Mouse (Mus musculus): ENCODE results near the gene Ccdc155. TPM values are rescaled to one million over a fixed set of nuclear protein-coding genes. Genes with fewer than 3 reads are reported as not detected.

The Ccdc155 gene
- polyA plus RNA-seq, 1 experiment from 2014 or later: 0.53 TPM

DNA sequence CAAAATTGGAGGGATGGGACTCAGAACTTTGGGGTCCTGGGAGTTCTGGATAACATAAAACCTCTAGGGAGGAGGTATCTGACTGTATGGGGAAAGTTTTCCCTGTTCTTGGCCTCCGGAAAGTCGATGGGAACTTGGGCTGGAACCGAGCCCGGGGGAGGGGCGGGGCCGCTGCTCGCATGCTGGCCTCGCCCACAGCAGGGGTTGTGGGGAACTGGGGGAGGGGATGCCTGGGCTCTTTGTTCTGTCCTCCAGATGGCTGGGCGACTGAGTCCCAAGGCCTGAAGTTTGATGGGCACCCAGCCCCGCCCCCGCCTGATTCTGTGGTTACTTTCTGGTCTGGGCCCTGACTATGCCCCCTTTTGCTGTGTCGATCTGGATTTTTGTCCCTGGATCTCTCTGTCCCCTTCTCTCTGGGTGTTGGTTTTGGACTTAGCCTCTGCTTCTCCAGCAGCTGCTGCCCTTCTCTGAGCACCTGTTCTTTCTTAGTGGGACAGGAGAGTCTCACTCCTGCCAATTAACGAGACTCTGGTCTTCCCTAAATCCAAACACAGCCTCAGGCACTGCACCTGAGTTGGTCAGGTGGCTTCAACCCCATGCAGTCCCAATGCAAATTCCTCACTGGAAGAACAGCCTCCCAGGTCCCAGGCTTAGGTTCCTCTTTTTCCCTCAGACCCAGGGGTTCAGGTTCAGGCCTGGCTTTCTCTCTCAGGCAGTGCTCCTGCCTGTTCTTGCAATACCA is 11.9 kb upstream of the Ccdc155 start:
- Histone ChIP-seq H3K36me3 (peaks cover 46% of the 10 kb centered on the region), H3K4me3 (peak overlapping the region; percentile 89), H3K4me1 (peaks cover 44% of the 10 kb centered on the region), H3K9me3 (no peaks in the 10 kb centered on the region), H3K9ac (peak overlapping the region; percentile 99), H3K27ac (peak overlapping the region; percentile 99), H3K4me2 (peak overlapping the region; percentile 84), H3K27me3 (peaks cover 11% of the 10 kb centered on the region)
- peak; percentile 77 for ATAC-seq (ENCODE audit: insufficient number of reproducible peaks, insufficient read depth, low FRiP score, low TSS enrichment, low read depth)
- under 1% methylated on average over 13 of the region's 13 CpGs for WGBS

DNA sequence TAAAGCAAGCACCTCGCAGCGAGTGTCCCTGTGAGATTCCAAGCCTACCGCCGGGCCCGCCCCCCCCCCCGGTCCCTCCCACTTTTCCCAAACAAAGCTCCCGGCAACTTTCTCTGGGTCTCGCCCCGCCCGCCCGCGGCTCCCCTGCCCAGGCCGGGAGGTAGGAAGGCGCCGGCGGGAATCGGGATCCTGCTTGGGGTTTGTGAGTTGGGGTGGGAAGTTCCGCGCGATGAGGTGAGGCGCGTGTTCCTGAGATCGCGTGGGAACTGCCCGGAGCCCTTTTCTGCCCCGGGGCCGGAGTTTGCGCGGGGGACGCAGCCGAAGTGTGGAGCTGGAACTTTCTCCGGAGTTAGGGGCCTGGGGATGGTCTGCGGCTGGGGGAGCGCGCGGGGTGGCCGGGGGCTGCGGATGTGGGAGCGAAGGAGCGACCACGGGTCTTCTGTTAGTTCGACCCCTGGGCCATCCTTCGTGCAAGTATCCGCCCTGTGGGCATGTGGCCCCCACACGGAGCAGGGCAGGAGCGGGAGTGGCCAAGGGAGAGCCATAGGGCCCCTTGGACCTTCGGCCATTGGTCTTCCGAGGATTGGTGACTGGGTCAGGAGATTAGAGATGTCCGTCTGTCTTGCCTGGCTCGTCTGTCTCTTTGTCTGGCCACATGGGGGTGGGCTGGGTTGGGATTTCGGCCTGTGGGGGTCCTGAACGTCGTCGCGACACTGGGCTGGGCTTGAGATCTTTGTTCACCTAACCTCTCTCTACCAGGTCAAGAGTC is 11.2 kb upstream of the Ccdc155 start, which contains the start of gene Tead2:
Tead2 (plus strand) TSS at position 81 of the 769 bp plus-strand sequence.
- H3K4me2 ChIP-seq: peak within 1 kb of the TSS; percentile 84
- peak within 1 kb of the TSS; percentile 99 for H3K27ac ChIP-seq
- under 1% methylated on average over 53 of the region's 55 CpGs for WGBS
- H3K4me1 ChIP-seq: peaks cover 41% of the 10 kb centered on the region
- peaks cover 39% of the 10 kb centered on the region for H3K36me3 ChIP-seq
- H3K4me3 ChIP-seq: peak within 1 kb of the TSS; percentile 89
- H3K27me3 ChIP-seq: peaks cover 19% of the 10 kb centered on the region
- peak; percentile 39; the same call in 1 of the 2 replicates for ATAC-seq (ENCODE audit: insufficient number of reproducible peaks, insufficient read depth, low FRiP score, low TSS enrichment, low read depth)
- peak within 1 kb of the TSS; percentile 99 for H3K9ac ChIP-seq
- H3K9me3 ChIP-seq: no peaks in the 10 kb centered on the region

DNA sequence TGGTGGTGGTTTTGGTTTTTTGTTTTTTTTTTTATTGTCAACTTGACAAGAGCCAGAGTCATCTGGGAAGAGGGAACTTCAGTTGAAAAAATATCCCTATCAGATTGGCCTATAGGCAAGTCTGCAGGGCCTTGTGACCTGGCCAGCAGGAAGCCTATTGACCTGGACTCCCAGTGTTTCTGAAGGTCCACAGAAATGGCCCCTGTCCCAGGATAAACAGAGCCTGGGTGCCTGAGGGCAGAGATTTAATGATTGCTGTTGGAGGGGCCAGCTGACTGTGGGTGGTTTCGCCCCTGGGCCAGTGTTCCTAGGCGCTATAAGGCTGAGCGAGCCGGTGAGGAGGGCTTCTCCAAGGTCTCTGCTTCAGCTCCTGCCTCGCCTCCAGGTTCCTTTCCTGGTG is 9.0 kb upstream of the Ccdc155 start:
- H3K4me3 ChIP-seq: no peak overlapping the region
- 51% methylated on average over 5 of the region's 5 CpGs for WGBS
- no peak overlapping the region for H3K9ac ChIP-seq
- peaks cover 34% of the 10 kb centered on the region for H3K4me1 ChIP-seq
- H3K36me3 ChIP-seq: peaks cover 17% of the 10 kb centered on the region
- no peak overlapping the region for H3K27ac ChIP-seq
- ATAC-seq (ENCODE audit: insufficient number of reproducible peaks, insufficient read depth, low FRiP score, low TSS enrichment, low read depth): no peak
- 0 out of 2 replicates have a peak, but pooled peaks cover under 1% of the 10 kb centered on the region for H3K9me3 ChIP-seq
- H3K27me3 ChIP-seq: peaks cover 35% of the 10 kb centered on the region
- H3K4me2 ChIP-seq: no peak overlapping the region

- H3K4me3 ChIP-seq: 0 out of 2 replicates have a peak overlapping the region, but pooled peaks have one; percentile 20
- 74% methylated on average over 7 of the region's 7 CpGs for WGBS
- H3K27ac ChIP-seq: no peak overlapping the region
- peaks cover 21% of the 10 kb centered on the region for H3K4me1 ChIP-seq
- no peak overlapping the region for H3K9ac ChIP-seq
- H3K27me3 ChIP-seq: peaks cover 35% of the 10 kb centered on the region
- H3K36me3 ChIP-seq: peaks cover 4% of the 10 kb centered on the region
- peaks cover 4% of the 10 kb centered on the region; the same call in 1 of the 2 replicates for H3K9me3 ChIP-seq
- no peak for ATAC-seq (ENCODE audit: insufficient number of reproducible peaks, insufficient read depth, low FRiP score, low TSS enrichment, low read depth)
- no peak overlapping the region for H3K4me2 ChIP-seq
These were observed 7.7 kb upstream of the Ccdc155 start for GRCm38 (mm10) chr7:45212356-45212755.

DNA sequence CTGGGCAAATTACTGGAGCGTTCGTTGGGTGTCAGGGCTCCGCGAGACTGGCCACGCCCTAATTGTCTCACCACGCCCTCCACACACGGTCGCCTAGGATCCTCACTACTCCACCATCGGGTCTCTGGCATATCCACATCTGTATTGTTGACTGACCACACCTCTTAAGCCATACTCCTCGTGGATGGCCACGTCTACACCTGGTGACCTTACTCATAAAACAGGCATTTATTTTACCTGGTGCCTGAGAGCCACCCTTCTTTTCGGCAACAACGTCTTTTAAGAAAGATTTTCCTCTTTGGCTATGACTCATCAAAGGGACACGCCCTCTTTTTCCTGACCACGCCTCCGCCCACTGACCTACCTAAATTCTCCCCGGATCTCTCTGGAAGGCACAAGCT is 7.2 kb upstream of the Ccdc155 start, which contains the start of gene Dkkl1:
Dkkl1 (minus strand) TSS at position 297 of the 401 bp plus-strand sequence.
- Histone ChIP-seq H3K4me1 (peaks cover 16% of the 10 kb centered on the region), H3K4me2 (peak within 1 kb of the TSS; percentile 44), H3K4me3 (peak within 1 kb of the TSS; percentile 20), H3K27me3 (peaks cover 35% of the 10 kb centered on the region), H3K36me3 (no peaks in the 10 kb centered on the region), H3K27ac (no peak within 1 kb of the TSS), H3K9me3 (peaks cover 4% of the 10 kb centered on the region; the same call in 1 of the 2 replicates), H3K9ac (peak within 1 kb of the TSS; percentile 51; the same call in 1 of the 2 replicates)
- ATAC-seq (ENCODE audit: insufficient number of reproducible peaks, insufficient read depth, low FRiP score, low TSS enrichment, low read depth): no peak
- WGBS: 5% methylated on average over 17 of the region's 17 CpGs

- Histone ChIP-seq H3K27me3 (peaks cover 35% of the 10 kb centered on the region), H3K9ac (0 out of 2 replicates have a peak overlapping the region, but pooled peaks have one; percentile 51), H3K4me3 (peak overlapping the region; percentile 20; the same call in 1 of the 2 replicates), H3K4me2 (peak overlapping the region; percentile 44; the same call in 1 of the 2 replicates), H3K36me3 (no peaks in the 10 kb centered on the region), H3K27ac (no peak overlapping the region), H3K9me3 (peaks cover 4% of the 10 kb centered on the region; the same call in 1 of the 2 replicates), H3K4me1 (peaks cover 14% of the 10 kb centered on the region)
- WGBS: 72% methylated on average over 10 of the region's 10 CpGs
- ATAC-seq (ENCODE audit: insufficient number of reproducible peaks, insufficient read depth, low FRiP score, low TSS enrichment, low read depth): no peak
These were observed 6.4 kb upstream of the Ccdc155 start for GRCm38 (mm10) chr7:45211070-45211469.

DNA sequence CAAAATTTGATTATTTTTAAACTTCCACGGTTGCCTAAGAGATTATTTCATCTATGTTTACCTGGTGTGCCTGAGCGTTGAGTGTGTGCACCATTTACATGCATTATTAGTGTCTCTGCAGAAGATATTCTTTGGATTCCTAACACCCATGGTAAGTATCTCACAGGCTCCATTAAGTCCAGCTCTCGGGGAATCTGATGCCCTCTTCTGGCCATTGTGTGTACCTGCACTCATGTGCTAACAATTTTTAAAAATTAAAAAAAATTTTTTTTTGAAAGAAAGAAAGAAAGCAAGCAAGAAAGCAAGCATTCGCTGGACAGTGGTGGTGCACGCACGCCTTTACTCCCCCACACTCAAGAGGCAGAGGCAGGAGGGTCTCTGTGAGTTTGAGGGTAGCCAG is 3.6 kb upstream of the Ccdc155 start:
- H3K4me3 ChIP-seq: no peak overlapping the region
- ATAC-seq (ENCODE audit: insufficient number of reproducible peaks, insufficient read depth, low FRiP score, low TSS enrichment, low read depth): no peak
- H3K4me1 ChIP-seq: peaks cover 7% of the 10 kb centered on the region; the same call in 1 of the 2 replicates

GRCm38 (mm10) chr7:45202654-45203053 is 2.0 kb downstream of the Ccdc155 start:
- H3K4me2 ChIP-seq: no peak overlapping the region
- no peaks in the 10 kb centered on the region for H3K4me1 ChIP-seq
- no peak overlapping the region for H3K4me3 ChIP-seq
- H3K9ac ChIP-seq: no peak overlapping the region
- ATAC-seq (ENCODE audit: insufficient number of reproducible peaks, insufficient read depth, low FRiP score, low TSS enrichment, low read depth): no peak
- peaks cover 11% of the 10 kb centered on the region for H3K27me3 ChIP-seq
- H3K27ac ChIP-seq: no peak overlapping the region
- 59% methylated on average over 10 of the region's 10 CpGs for WGBS
- no peaks in the 10 kb centered on the region for H3K9me3 ChIP-seq
- no peaks in the 10 kb centered on the region for H3K36me3 ChIP-seq

More for the DNA sequence above, 3.6 kb upstream of the Ccdc155 start:
- H3K36me3 ChIP-seq: no peaks in the 10 kb centered on the region
- H3K27ac ChIP-seq: no peak overlapping the region
- H3K27me3 ChIP-seq: peaks cover 35% of the 10 kb centered on the region
- H3K9ac ChIP-seq: no peak overlapping the region
- peaks cover 4% of the 10 kb centered on the region; the same call in 1 of the 2 replicates for H3K9me3 ChIP-seq
- H3K4me2 ChIP-seq: no peak overlapping the region
- 77% methylated on average over 6 of the region's 6 CpGs for WGBS

- Histone ChIP-seq H3K4me1 (no peaks in the 10 kb centered on the region), H3K9me3 (no peaks in the 10 kb centered on the region), H3K4me3 (no peak overlapping the region), H3K27me3 (peaks cover 14% of the 10 kb centered on the region), H3K9ac (no peak overlapping the region), H3K4me2 (no peak overlapping the region), H3K36me3 (no peaks in the 10 kb centered on the region), H3K27ac (no peak overlapping the region)
- ATAC-seq (ENCODE audit: insufficient number of reproducible peaks, insufficient read depth, low FRiP score, low TSS enrichment, low read depth): no peak
- WGBS: 81% methylated on average over 11 of the region's 11 CpGs
These were observed 5.7 kb downstream of the Ccdc155 start for GRCm38 (mm10) chr7:45198961-45199360.

GRCm38 (mm10) chr7:45198435-45198834 is 6.3 kb downstream of the Ccdc155 start:
- H3K27me3 ChIP-seq: peaks cover 14% of the 10 kb centered on the region
- H3K36me3 ChIP-seq: no peaks in the 10 kb centered on the region
- H3K9ac ChIP-seq: no peak overlapping the region
- WGBS: 12% methylated on average over 5 of the region's 5 CpGs
- ATAC-seq (ENCODE audit: insufficient number of reproducible peaks, insufficient read depth, low FRiP score, low TSS enrichment, low read depth): no peak
- H3K4me3 ChIP-seq: no peak overlapping the region
- H3K4me1 ChIP-seq: no peaks in the 10 kb centered on the region
- H3K27ac ChIP-seq: no peak overlapping the region
- H3K4me2 ChIP-seq: no peak overlapping the region
- no peaks in the 10 kb centered on the region for H3K9me3 ChIP-seq

GRCm38 (mm10) chr7:45196994-45197393 is 7.7 kb downstream of the Ccdc155 start:
- Histone ChIP-seq H3K4me1 (peaks cover 2% of the 10 kb centered on the region; the same call in 1 of the 2 replicates), H3K9ac (no peak overlapping the region), H3K27me3 (peaks cover 14% of the 10 kb centered on the region), H3K4me2 (no peak overlapping the region), H3K36me3 (no peaks in the 10 kb centered on the region), H3K4me3 (no peak overlapping the region), H3K27ac (no peak overlapping the region), H3K9me3 (no peaks in the 10 kb centered on the region)
- WGBS: 59% methylated on average over 5 of the region's 5 CpGs
- no peak for ATAC-seq (ENCODE audit: insufficient number of reproducible peaks, insufficient read depth, low FRiP score, low TSS enrichment, low read depth)
